Mouse (Mus musculus) left cerebral cortex, adult 2 months (tissue): ENCODE data around the gene Dpy19l3. TPM values are rescaled to one million over a fixed set of nuclear protein-coding genes. Genes with fewer than 3 reads are reported as not detected.

ENCODE experiments used
- DNase-seq, 2 experiments: peaks; one replicate each; pipeline ENCODE4 v3.0.0; 2021 to 2022; ENCODE audit warnings: low spot score in 2 of 2, mixed read lengths in 1 of 2; ENCODE audit errors: extremely low spot score in 1 of 2
- H3K27ac ChIP-seq: fragments of 200-600 bp; 2 replicates; pipeline ENCODE4 v1.8.1; 2022
- H3K4me3 ChIP-seq: fragments of 200-600 bp; 2 replicates; pipeline ENCODE4 v1.8.1; 2022
- CTCF ChIP-seq: fragments of 200-600 bp; IDR thresholded peaks from 2 replicates; pipeline ENCODE4 v1.8.1; 2022; ENCODE audit warnings: antibody characterized with exemption, mild to moderate bottlenecking, moderate library complexity
- intact Hi-C: fragments of 180-260 bp; cut with DNase I; formaldehyde crosslinking; loops from one replicate; pipeline ENCODE4 v1.15.1; 2025
- total RNA-seq, 2 experiments: library from RNA; stranded (reverse); gene quantifications; 2 replicates each; pipeline ENCODE4 v1.2.3; 2021

Gene Dpy19l3
- total RNA-seq, 2 experiments from 2014 or later = 65.4 to 90.4 TPM

DNA sequence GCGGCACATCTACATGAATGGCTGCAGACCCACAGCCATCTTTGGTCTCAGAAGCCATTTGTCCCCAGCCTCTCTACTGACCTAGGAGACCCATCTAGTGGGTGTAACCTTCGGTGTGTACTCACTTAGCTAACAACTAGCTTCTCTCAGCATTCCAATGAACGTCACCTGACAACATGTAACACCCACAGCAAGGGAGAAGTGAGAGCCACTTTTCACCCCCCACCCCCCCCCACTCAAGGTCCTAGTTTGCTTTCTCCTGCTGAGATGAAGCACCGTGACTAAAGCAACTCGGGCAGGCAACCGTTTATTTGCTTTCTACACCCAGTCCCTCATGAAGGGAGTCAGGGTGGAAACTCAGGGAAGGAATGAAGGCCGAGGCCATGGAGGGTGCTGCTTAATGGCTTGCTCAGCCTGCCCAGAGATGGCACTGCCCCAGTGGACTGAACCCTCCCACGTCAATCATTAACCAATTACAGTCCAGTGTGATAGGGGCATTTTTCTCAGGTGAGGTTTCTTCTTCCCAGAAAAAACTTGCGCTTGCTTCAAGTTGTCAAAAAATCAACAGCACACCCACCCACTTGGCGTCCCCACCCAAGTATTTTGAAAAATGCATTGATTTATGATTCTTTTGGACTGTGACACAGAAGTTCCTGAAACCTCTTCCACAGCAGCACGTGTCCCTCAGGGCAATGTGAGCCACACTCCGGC lies 7.4 kb downstream of the Dpy19l3 start:
- intact Hi-C loops = no loop called here
- no peak for DNase-seq
- TF ChIP-seq CTCF = no peak
- Histone ChIP-seq H3K27ac (no peak overlapping the region), H3K4me3 (no peak overlapping the region)

DNA sequence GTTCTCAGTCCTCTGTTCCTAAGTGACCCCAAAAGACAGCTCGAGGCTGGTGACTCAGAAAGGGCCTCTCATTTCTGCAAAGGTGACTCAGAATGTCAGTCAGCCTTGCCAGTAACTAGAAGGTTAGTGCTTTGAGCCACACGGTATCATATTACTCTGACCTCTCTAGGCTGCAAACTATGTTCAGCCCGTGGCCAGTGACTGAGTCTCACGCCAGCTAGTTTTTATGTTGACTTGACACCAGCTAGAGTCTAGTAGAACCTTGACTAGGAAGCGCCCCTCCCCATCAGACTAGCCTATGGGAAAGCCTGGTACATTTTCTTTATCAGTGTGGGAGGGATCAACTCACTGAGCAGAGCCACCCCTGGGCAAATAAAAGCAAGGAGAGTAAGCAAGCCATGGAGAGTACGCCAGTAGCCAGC lies 9.0 kb downstream of the Dpy19l3 start:
- Histone ChIP-seq H3K4me3 (no peak overlapping the region), H3K27ac (peak overlapping the region; percentile 61)
- TF ChIP-seq CTCF = no peak
- intact Hi-C loops = no loop called here
- DNase-seq = no peak

DNA sequence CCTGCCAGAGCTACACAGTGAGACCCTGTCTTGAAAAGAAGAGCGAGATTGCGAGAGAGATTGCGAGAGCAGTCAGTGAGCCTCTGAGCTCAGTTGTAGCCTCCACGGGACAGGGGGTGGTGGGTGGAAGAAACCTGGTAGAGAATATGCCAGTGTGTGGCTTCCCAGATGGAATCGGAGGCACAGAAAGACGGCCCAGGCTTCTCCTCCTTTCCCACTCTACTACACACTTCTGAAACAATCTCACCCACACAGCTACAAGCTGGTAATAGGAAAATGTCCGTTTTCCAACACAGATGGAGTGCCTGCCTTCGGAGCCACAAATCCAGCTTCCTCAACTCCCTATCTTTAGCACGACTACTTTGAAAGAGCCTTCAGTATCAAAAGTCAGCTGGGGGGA lies 9.5 kb downstream of the Dpy19l3 start:
- intact Hi-C loops = no loop called here
- H3K4me3 ChIP-seq = no peak overlapping the region
- peak; percentile 37 to 62 for DNase-seq
- no peak for TF ChIP-seq CTCF
- H3K27ac ChIP-seq = no peak overlapping the region; the same call in 1 of the 2 replicates

DNA sequence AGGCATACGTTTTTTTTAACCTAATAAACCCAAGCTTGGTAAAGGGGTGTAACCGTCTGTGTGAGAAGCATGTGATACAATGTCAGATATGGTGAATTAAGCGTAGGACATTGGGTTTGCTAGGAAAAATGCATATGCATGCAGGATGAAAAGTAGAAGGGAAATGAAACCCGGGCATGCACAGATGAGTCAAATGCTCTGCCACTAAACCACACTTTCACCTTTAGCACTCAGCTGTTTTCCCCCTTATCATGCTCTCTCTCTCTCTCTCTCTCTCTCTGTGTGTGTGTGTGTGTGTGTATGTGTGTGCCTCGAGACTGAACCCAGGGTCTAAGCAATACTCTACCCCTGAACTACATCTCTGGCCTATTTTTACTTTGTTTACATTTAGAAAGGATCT lies 11.9 kb downstream of the Dpy19l3 start:
- TF ChIP-seq CTCF = no peak
- no peak for DNase-seq
- intact Hi-C loops = no loop called here
- Histone ChIP-seq H3K27ac (no peak overlapping the region), H3K4me3 (no peak overlapping the region)

DNA sequence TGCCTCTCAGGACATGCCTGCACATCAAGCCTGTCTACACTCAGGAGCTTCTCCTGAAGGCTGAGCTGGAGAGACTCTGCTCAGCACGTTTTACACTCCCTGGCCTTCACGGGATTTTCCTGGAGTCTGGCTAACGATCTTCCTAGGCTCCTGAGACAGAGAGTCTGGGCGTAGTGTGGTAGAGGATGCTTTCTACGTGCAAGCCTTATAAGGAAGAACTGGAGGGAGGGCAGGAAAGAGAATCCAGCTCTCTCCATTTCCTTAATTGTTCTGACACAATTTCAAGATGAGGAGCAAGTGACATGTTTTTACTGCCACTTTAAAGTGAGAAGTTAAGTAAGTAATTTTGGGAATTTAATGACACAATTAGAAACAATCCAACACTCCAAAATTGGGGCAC lies 12.4 kb downstream of the Dpy19l3 start:
- Histone ChIP-seq H3K27ac (no peak overlapping the region), H3K4me3 (no peak overlapping the region)
- TF ChIP-seq CTCF = no peak
- intact Hi-C loops = no loop called here
- DNase-seq = no peak

DNA sequence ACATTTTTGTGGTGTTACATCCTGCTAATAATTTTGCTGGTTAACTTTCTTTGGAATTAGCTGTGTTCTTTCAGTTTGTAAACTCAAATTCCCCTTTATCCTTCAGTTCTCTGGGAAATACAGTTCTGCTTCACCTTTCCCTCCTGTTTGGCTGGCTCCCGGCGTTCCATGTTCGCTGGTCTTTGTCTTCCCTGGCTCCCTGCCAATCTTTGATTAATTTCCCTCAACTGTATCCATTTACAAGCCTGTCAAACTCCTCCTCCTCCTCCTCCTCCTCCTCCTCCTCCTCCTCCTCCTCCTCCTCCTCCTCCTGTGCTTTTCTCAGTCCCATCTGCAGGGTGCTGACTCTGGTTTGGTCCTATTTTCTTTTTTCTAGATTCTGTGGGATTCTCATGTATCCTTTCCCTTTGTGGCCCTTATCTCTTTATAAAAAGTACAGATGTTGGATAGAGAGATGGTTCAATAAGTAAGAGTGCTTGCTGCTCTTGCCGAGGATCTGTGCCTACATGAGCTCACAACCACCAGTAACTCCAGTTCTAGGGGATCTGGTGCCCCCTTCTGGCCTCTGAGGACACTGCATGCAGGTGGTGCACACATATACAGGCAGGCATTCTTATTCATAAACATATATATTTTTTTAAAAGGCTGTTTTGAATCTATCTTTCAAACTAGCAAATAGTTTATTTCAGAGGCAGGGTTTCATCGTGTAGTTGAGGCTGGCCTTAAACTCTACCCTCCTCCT lies 13.6 kb downstream of the Dpy19l3 start:
- Histone ChIP-seq H3K4me3 (no peak overlapping the region), H3K27ac (no peak overlapping the region)
- intact Hi-C loops = no loop called here
- no peak for DNase-seq
- TF ChIP-seq CTCF = peak; percentile 65

DNA sequence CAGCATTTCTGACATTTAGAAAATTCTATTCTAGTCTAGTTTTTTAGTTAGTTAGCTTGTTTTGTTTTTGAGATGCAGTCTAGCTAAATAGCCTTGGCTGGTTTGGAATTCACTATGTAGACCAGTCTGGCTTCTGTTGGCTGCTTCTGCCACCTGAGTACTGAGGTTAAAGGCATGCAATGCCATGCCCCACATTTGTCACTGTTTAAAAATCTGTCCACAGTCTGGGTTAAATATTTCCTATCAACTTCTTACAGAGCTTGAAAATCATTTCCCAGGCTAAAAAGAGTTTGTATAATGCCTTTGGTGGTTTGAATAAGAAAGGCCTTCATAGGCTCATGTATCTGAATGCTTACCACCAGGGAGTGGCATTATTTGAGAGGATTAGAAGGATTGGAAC lies 15.4 kb downstream of the Dpy19l3 start:
- no peak for DNase-seq
- intact Hi-C loops = no loop called here
- Histone ChIP-seq H3K4me3 (no peak overlapping the region), H3K27ac (no peak overlapping the region)
- no peak for TF ChIP-seq CTCF

DNA sequence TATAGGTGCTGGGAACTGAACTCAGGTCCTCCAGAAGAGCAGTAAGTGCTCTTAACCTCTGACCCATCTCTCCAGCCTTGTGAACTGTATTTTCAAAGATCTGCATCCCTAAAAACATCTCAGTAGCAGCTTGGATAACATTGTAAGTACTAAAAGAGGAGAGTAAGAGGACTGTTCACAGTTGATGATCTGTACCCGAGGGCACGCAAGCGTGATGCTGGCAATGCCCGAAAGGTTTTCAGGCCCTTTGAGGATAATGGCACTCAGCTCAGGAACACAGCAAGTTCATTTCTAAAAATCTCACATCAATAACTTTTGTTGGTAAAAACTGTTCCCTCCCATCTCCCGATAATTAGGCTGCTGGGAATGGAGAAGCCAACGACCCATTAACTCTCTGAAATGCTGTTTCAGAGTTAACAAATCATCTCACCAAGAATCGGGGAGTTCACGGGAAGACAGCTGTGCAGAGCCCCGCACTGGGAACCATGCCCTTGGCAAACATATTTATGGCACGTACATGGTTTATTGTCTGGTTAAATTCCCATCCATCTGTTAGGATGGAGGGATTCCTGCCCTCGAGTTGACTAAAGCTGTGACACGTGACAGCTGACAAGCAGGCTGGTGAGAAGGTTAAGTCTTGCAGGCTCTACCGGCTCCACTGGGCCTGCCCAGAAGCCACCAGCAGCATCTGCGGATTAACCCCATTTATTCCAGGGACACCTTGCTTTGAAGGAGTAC lies 20.8 kb downstream of the Dpy19l3 start:
- intact Hi-C loops = no loop called here
- Histone ChIP-seq H3K4me3 (no peak overlapping the region), H3K27ac (no peak overlapping the region)
- no peak for DNase-seq
- TF ChIP-seq CTCF = no peak

DNA sequence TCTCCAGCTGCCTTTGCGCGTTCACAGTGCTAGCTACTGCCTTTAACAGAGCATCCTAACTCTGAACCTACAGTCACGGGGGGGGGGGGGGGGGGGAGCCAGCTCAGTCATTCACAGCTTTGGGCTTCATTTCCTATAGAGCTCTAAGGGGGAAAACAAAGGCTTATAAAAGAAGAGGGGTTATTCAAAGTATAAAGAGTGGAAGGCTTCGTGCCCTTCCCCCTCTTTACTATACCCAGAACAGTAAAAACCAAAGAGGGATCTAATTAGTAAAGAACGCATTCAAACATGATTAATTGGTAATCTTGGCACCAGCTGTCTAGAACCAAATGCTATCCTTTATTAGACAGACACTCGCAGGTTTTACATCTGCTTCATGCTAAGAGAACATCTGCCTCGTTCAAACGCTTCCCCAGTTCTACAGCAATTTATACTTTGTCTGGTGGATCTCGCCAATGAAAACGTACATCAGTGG lies 21.6 kb downstream of the Dpy19l3 start:
- no peak overlapping the region for H3K27ac ChIP-seq
- intact Hi-C loops = no loop called here
- H3K4me3 ChIP-seq = no peak overlapping the region
- DNase-seq = no peak
- TF ChIP-seq CTCF = no peak

DNA sequence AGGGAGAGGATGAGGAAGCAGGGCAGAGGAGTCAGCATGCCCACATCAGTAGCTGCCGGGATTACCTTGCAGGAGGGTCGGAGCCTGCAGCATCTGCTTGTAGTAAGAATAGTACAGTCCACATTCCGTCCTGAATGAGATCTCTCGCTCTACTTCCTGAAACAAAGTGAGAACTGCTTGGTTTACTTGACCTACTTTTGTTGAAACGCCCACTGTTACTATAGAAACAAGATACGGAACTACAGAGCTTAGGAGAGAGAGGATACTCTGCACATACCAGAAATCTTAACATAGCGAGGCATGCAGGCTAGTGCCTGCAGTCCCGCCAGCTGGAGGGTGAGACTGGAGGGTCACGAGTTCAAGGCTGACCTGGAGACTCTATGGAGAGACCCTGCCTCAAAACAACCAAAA lies 24.6 kb downstream of the Dpy19l3 start:
- DNase-seq = no peak
- no peak overlapping the region for H3K4me3 ChIP-seq
- intact Hi-C loops = loop anchor here (2.0 kb wide), 1 partner anchor 23 kb away; no protein-coding TSS in a partner anchor
- H3K27ac ChIP-seq = no peak overlapping the region
- no peak for TF ChIP-seq CTCF

- no peak for DNase-seq
- Histone ChIP-seq H3K4me3 (no peak overlapping the region), H3K27ac (no peak overlapping the region)
- intact Hi-C loops = loop anchor here (2.0 kb wide), 1 partner anchor 24 kb away; no protein-coding TSS in a partner anchor
- TF ChIP-seq CTCF = no peak
Measured at GRCm38 (mm10) chr7:35728376-35728775, 25.9 kb downstream of the Dpy19l3 start.

- Histone ChIP-seq H3K27ac (no peak overlapping the region), H3K4me3 (no peak overlapping the region)
- TF ChIP-seq CTCF = peak; percentile 20
- intact Hi-C loops = no loop called here
- no peak for DNase-seq
Measured at GRCm38 (mm10) chr7:35723035-35723434, 31.2 kb downstream of the Dpy19l3 start.
